Mouse (Mus musculus): ENCODE data around the gene Gm43518. TPM values are rescaled to one million over a fixed set of nuclear protein-coding genes. Genes with fewer than 3 reads are reported as not detected.

The Gm43518 gene
- polyA plus RNA-seq (2014; fragmentation: Nextera tagmentation; extraction: Ambion mirVana) = 0.95 and 1.4 TPM in 2 replicates

GRCm38 (mm10) chr5:123927118-123927517 lies at the start of gene Gm43518:
Gene Gm43518 (plus strand): TSS chr5:123927418.
- H3K9me3 ChIP-seq (ENCODE audit: low read depth, low read length) = no peaks in the 10 kb centered on the region
- no peak within 1 kb of the TSS for H3K4me2 ChIP-seq
- H3K4me3 ChIP-seq (ENCODE audit: low read depth, low read length) = no peak within 1 kb of the TSS
- H3K9ac ChIP-seq = no peak within 1 kb of the TSS
- no peak for TF ChIP-seq CTCF (IDR thresholded peaks at IDR 0.05; ENCODE audit: low read depth)
- H3K36me3 ChIP-seq (ENCODE audit: insufficient read depth) = peaks cover 71% of the 10 kb centered on the region
- no peak for DNase-seq
- no peak for ATAC-seq (ENCODE audit: insufficient read depth)
- WGBS = 89% methylated on average over 9 of the region's 9 CpGs
- H3K4me1 ChIP-seq (ENCODE audit: insufficient read depth) = no peaks in the 10 kb centered on the region
- no peaks in the 10 kb centered on the region for H3K27me3 ChIP-seq (ENCODE audit: insufficient read depth, low read length)
- no peak within 1 kb of the TSS for H3K27ac ChIP-seq (ENCODE audit: low read depth)

DNA sequence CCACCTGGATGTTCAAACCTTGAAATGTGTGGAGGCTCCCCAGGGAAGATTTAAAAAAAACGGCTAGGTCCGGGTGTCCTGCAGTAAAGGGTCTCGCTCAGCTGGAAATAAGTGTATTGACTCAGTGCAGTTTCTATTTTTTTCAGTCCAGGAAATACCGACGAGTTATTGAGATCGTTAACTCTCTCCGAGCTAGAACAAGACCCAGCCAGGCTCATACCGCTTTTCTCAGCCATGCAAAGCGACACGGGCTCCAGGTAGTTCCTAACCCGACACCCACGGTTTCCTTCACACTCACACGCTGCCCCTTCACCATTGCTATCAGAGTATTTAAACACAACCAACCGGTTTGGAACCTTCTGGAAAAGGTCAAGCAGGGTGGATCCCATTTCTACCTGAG lies 49.2 kb upstream of the Gm43518 start:
- Histone ChIP-seq H3K27me3 (ENCODE audit: insufficient read depth, low read length) (no peaks in the 10 kb centered on the region), H3K27ac (ENCODE audit: low read depth) (no peak overlapping the region), H3K9ac (no peak overlapping the region), H3K4me1 (ENCODE audit: insufficient read depth) (peaks cover 6% of the 10 kb centered on the region; the same call in 1 of the 2 replicates), H3K4me2 (peak overlapping the region; percentile 31), H3K4me3 (ENCODE audit: low read depth, low read length) (no peak overlapping the region; the same call in 1 of the 2 replicates), H3K36me3 (ENCODE audit: insufficient read depth) (no peaks in the 10 kb centered on the region), H3K9me3 (ENCODE audit: low read depth, low read length) (no peaks in the 10 kb centered on the region)
- no peak for TF ChIP-seq CTCF (IDR thresholded peaks at IDR 0.05; ENCODE audit: low read depth)
- no peak for ATAC-seq (ENCODE audit: insufficient read depth)
- DNase-seq = no peak
- WGBS = 37% methylated on average over 14 of the region's 14 CpGs

DNA sequence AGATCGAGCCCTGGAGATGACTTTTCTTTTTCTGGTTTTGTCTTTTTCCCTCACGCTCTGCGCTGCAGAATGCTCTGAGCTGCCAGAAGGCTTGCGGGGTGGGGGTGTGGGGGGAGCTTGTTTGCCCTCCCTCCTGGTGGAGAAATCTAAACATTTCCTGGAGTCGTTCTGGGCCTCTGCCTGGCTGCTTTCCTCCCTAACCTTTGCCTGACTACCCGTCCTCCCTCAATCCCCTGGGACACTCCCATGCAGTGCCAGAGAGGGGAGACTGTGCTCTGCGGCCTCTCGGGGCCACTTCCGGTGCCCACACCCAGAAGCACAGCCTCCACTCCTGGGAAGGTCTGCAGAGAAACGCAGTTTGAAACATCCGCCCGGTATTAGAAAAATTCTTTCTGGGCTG lies 47.3 kb upstream of the Gm43518 start, which contains the start of gene Hcar1:
TSS of gene Hcar1 (minus strand) at position 93 of the 400 bp plus-strand sequence.
- 23% methylated on average over 12 of the region's 12 CpGs for WGBS
- no peaks in the 10 kb centered on the region for H3K36me3 ChIP-seq (ENCODE audit: insufficient read depth)
- 0 out of 2 replicates have a peak, but pooled peaks have one; percentile 10 for TF ChIP-seq CTCF (IDR thresholded peaks at IDR 0.05; ENCODE audit: low read depth)
- H3K27ac ChIP-seq (ENCODE audit: low read depth) = peak within 1 kb of the TSS; percentile 38; the same call in 1 of the 2 replicates
- H3K4me3 ChIP-seq (ENCODE audit: low read depth, low read length) = no peak within 1 kb of the TSS
- peak within 1 kb of the TSS; percentile 51 for H3K4me2 ChIP-seq
- ATAC-seq (ENCODE audit: insufficient read depth) (peak; percentile 69; the same call in 1 of the 2 replicates), DNase-seq (peak; percentile 56)
- H3K4me1 ChIP-seq (ENCODE audit: insufficient read depth) = peaks cover 6% of the 10 kb centered on the region; the same call in 1 of the 2 replicates
- no peaks in the 10 kb centered on the region for H3K9me3 ChIP-seq (ENCODE audit: low read depth, low read length)
- no peaks in the 10 kb centered on the region for H3K27me3 ChIP-seq (ENCODE audit: insufficient read depth, low read length)
- peak within 1 kb of the TSS; percentile 43 for H3K9ac ChIP-seq

DNA sequence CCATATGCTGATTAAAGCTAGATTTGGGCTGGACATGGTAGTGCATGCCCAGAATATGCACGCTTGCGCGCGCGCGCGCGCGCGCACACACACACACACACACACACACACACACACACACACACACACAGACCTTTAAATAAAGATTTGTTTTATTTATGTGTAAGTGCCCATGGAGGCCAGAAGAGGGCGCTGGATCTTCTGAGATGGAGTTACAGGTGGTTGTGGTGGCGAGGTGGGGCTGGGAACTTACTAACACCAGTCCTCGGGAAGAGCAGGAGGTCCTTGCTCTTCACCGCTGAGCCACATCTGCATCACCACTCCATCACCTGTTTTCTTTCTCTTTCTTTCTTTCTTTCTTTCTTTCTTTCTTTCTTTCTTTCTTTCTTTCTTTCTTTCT lies 46.4 kb upstream of the Gm43518 start:
- DNase-seq = no peak
- H3K4me2 ChIP-seq = no peak overlapping the region
- H3K4me1 ChIP-seq (ENCODE audit: insufficient read depth) = peaks cover 6% of the 10 kb centered on the region; the same call in 1 of the 2 replicates
- H3K9me3 ChIP-seq (ENCODE audit: low read depth, low read length) = no peaks in the 10 kb centered on the region
- peak; percentile 16; the same call in 1 of the 2 replicates for TF ChIP-seq CTCF (IDR thresholded peaks at IDR 0.05; ENCODE audit: low read depth)
- no peak overlapping the region for H3K27ac ChIP-seq (ENCODE audit: low read depth)
- no peak for ATAC-seq (ENCODE audit: insufficient read depth)
- H3K27me3 ChIP-seq (ENCODE audit: insufficient read depth, low read length) = no peaks in the 10 kb centered on the region
- H3K4me3 ChIP-seq (ENCODE audit: low read depth, low read length) = no peak overlapping the region
- H3K9ac ChIP-seq = no peak overlapping the region
- WGBS = 83% methylated on average over 14 of the region's 14 CpGs
- H3K36me3 ChIP-seq (ENCODE audit: insufficient read depth) = no peaks in the 10 kb centered on the region

GRCm38 (mm10) chr5:123883891-123884290 lies 43.3 kb upstream of the Gm43518 start:
- no peak for TF ChIP-seq CTCF (IDR thresholded peaks at IDR 0.05; ENCODE audit: low read depth)
- H3K9me3 ChIP-seq (ENCODE audit: low read depth, low read length) = no peaks in the 10 kb centered on the region
- ATAC-seq (ENCODE audit: insufficient read depth) (no peak), DNase-seq (no peak)
- no peaks in the 10 kb centered on the region for H3K27me3 ChIP-seq (ENCODE audit: insufficient read depth, low read length)
- peaks cover 6% of the 10 kb centered on the region; the same call in 1 of the 2 replicates for H3K4me1 ChIP-seq (ENCODE audit: insufficient read depth)
- no peak overlapping the region for H3K4me2 ChIP-seq
- 60% methylated on average over 7 of the region's 7 CpGs for WGBS
- no peak overlapping the region for H3K9ac ChIP-seq
- H3K4me3 ChIP-seq (ENCODE audit: low read depth, low read length) = no peak overlapping the region
- no peaks in the 10 kb centered on the region for H3K36me3 ChIP-seq (ENCODE audit: insufficient read depth)
- no peak overlapping the region for H3K27ac ChIP-seq (ENCODE audit: low read depth)

DNA sequence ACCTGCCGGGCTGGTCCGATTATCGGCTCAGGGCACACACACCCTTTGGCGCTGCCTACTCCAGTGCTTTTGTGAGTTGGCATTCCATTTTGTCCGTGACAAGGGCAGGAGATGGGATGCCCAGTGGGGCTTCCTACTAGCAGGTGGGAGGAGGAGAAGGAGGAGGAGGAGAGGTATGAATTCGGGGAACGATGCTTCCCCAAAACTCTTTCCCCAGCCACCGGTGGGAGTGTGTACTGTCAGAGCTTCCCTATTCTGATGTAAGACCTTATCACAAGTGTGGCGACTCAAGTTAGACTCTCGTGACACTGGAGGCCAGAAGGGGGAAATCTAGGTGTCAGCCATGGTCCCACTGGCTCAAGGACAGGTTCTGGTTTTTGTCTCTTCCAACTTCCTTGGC lies 42.9 kb upstream of the Gm43518 start:
- TF ChIP-seq CTCF (IDR thresholded peaks at IDR 0.05; ENCODE audit: low read depth) = no peak
- Histone ChIP-seq H3K27me3 (ENCODE audit: insufficient read depth, low read length) (no peaks in the 10 kb centered on the region), H3K36me3 (ENCODE audit: insufficient read depth) (no peaks in the 10 kb centered on the region), H3K27ac (ENCODE audit: low read depth) (no peak overlapping the region), H3K9me3 (ENCODE audit: low read depth, low read length) (no peaks in the 10 kb centered on the region), H3K4me1 (ENCODE audit: insufficient read depth) (peaks cover 6% of the 10 kb centered on the region; the same call in 1 of the 2 replicates), H3K9ac (no peak overlapping the region), H3K4me3 (ENCODE audit: low read depth, low read length) (no peak overlapping the region), H3K4me2 (no peak overlapping the region)
- no peak for DNase-seq
- no peak for ATAC-seq (ENCODE audit: insufficient read depth)
- WGBS = 66% methylated on average over 10 of the region's 10 CpGs

GRCm38 (mm10) chr5:123886365-123886764 lies 40.9 kb upstream of the Gm43518 start:
- Histone ChIP-seq H3K9ac (no peak overlapping the region), H3K4me1 (ENCODE audit: insufficient read depth) (no peaks in the 10 kb centered on the region), H3K4me3 (ENCODE audit: low read depth, low read length) (no peak overlapping the region), H3K36me3 (ENCODE audit: insufficient read depth) (no peaks in the 10 kb centered on the region), H3K27me3 (ENCODE audit: insufficient read depth, low read length) (no peaks in the 10 kb centered on the region), H3K4me2 (no peak overlapping the region), H3K9me3 (ENCODE audit: low read depth, low read length) (no peaks in the 10 kb centered on the region), H3K27ac (ENCODE audit: low read depth) (no peak overlapping the region)
- DNase-seq = no peak
- no peak for TF ChIP-seq CTCF (IDR thresholded peaks at IDR 0.05; ENCODE audit: low read depth)
- WGBS = 48% methylated on average over 3 of the region's 3 CpGs
- ATAC-seq (ENCODE audit: insufficient read depth) = no peak

Data from lung, embryonic 14.5 days (tissue).